Mouse (Mus musculus): ENCODE data around the gene Catsperz. TPM values are rescaled to one million over a fixed set of nuclear protein-coding genes. Genes with fewer than 3 reads are reported as not detected.
"Not testable (repeated sequence)": the region's sequence is repeated elsewhere in the genome, so short reads cannot be mapped to it uniquely, and the experiment has no call there.

Gene Catsperz
- polyA plus RNA-seq, 1 experiment from 2014 or later, result 7.9 TPM

DNA sequence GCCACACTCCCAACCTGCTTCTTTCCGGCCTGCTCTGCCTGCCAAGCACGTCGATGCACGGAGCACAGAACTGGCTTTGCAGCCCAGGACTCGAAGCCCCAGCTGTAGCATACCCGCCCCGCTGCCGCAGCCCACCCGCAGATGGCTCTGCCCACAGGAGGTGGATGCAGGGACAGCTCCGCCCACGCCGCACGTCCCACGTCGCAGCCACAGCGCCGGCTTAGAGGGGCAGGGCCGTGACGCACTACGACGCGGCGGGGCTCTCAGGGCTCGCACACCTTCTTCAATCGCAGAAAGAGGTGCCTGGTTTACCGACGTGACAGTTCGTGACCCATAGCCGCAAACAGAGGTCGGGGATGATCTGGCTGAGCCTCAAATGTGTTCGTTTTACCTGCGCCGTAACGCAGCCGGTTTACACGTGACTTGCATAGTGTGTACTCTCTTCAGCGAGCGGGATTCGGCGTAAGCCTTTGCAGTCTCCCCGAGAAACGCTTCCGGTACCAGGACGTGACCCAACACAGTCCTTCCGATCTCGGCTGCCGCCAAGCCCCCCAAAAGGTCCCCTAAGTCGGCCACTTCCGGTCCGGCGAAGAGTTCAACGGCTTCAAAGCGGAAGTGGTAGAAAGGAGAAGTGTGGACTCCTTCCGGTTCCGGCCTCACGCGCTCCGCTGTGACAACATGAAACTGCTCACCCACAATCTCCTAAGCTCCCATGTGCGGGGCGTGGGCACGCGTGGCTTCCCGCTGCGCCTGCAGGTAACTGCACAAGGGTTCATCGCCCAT lies 15.5 kb downstream of the Catsperz start, which contains the start of the genes Trmt112 and Prdx5:
Gene Trmt112 (plus strand): TSS at position 192 of the 783 bp plus-strand sequence.
Gene Prdx5 (minus strand): TSS at position 600 of the 783 bp plus-strand sequence.
- Histone ChIP-seq H3K36me3 (peaks cover 60% of the 10 kb centered on the region), H3K9ac (peak within 1 kb of the TSS; percentile 86), H3K9me3 (no peaks in the 10 kb centered on the region), H3K4me1 (replicated peaks) (peaks cover 37% of the 10 kb centered on the region), H3K27me3 (no peaks in the 10 kb centered on the region), H3K4me3 (peak within 1 kb of the TSS; percentile 68), H3K4me2 (peak within 1 kb of the TSS; percentile 90), H3K27ac (replicated peaks) (peak within 1 kb of the TSS; percentile 98)
- ATAC-seq (ENCODE audit: low read depth), result peak; percentile 94
- WGBS, result under 1% methylated on average over 65 of the region's 65 CpGs

GRCm38 (mm10) chr19:6909021-6909420 lies 16.2 kb downstream of the Catsperz start:
- whole genome bisulfite sequencing, result 13% methylated on average over 11 of the region's 11 CpGs
- H3K4me3 ChIP-seq, result peak overlapping the region; percentile 68
- H3K9ac ChIP-seq, result peak overlapping the region; percentile 86
- peaks cover 37% of the 10 kb centered on the region for H3K4me1 ChIP-seq (replicated peaks)
- peak overlapping the region; percentile 90 for H3K4me2 ChIP-seq
- no peaks in the 10 kb centered on the region for H3K9me3 ChIP-seq
- peaks cover 64% of the 10 kb centered on the region for H3K36me3 ChIP-seq
- no peak for ATAC-seq (ENCODE audit: low read depth)
- no peaks in the 10 kb centered on the region for H3K27me3 ChIP-seq
- H3K27ac ChIP-seq (replicated peaks), result peak overlapping the region; percentile 98

DNA sequence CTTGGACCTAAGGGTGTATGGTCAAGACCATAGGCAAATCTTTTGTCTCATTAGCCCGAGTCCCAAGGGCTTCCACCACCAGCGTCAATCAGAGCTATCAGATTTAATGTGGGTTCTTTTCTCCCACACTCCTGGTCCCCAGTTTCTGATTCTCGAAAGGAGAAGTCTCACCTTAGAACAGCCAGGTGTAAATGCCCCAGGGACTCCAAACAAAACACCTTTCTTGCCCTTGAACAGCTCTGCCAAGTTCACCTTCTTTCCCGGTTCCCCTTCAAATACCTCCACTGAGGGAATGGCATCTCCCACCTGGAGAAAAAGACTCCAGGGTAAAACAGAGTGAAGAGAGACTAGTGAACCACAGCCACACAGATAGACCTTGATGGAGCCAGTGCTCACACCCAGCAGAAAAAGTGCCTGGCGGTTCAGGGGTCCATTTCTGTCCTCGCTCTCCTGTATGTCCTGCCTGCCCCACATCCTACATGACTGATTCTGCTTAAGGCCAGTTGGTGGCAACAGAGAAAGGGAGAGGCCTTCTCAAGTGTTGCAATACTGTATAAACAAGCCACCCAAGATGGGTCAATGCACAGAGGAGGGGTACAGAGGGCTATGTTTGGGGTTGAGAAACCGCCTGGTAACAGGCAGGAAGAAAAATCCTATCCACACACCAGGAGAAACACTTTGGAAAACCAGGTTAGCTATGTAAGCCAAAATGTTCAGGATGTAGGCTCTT lies 17.2 kb downstream of the Catsperz start:
- Histone ChIP-seq H3K4me1 (replicated peaks) (peaks cover 37% of the 10 kb centered on the region), H3K9me3 (no peaks in the 10 kb centered on the region), H3K9ac (peak overlapping the region; percentile 86), H3K27me3 (no peaks in the 10 kb centered on the region), H3K36me3 (peaks cover 56% of the 10 kb centered on the region), H3K27ac (replicated peaks) (no peak overlapping the region), H3K4me2 (peak overlapping the region; percentile 90), H3K4me3 (peak overlapping the region; percentile 68)
- ATAC-seq (ENCODE audit: low read depth), result no peak
- WGBS, result 90% methylated on average over 7 of the region's 7 CpGs

DNA sequence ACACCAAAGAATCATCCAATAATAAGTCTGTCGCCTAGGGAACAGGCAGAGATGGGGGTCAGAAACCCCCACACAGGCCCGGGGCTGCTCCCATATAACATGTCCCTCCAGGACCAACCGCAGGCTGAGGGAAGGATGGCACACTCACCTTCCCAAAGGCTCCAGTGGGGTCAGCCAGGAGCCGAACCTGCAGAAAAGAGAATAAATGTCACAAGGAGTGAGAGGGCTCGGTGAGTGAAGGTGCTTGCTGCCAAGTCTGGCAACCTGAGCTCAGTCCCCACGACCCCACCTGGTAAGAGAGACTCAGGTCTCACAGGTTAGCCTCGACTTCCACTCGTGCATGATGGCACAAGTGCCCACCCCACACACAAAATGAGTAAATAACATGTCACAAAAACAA lies 18.1 kb downstream of the Catsperz start:
- H3K36me3 ChIP-seq, result peaks cover 47% of the 10 kb centered on the region
- H3K27ac ChIP-seq (replicated peaks), result no peak overlapping the region
- no peak overlapping the region for H3K4me3 ChIP-seq
- 95% methylated on average over 8 of the region's 8 CpGs for WGBS
- no peaks in the 10 kb centered on the region for H3K9me3 ChIP-seq
- no peak for ATAC-seq (ENCODE audit: low read depth)
- H3K4me2 ChIP-seq, result no peak overlapping the region
- H3K27me3 ChIP-seq, result no peaks in the 10 kb centered on the region
- peaks cover 36% of the 10 kb centered on the region for H3K4me1 ChIP-seq (replicated peaks)
- H3K9ac ChIP-seq, result no peak overlapping the region

DNA sequence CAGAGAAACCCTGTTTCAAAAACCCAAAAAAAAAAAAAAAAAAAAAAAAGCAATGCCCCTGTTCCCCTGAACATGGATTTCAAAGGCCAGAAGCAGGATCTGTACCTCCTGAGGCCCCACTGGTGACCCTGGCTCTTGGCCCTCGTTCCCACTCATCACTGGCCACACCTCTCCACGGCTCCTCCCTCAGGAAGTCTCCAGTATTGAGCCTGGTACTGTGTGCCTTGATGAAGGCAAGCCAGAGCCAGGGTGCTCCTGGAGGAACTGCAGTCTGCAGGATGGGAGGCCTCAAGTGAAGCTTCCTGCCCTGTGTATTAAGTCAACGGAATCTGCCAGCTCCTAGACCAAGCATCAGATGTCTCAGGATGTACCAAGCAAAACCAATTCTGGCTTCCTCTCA lies 19.0 kb downstream of the Catsperz start:
- Histone ChIP-seq H3K9me3 (no peaks in the 10 kb centered on the region), H3K4me3 (no peak overlapping the region), H3K27ac (replicated peaks) (no peak overlapping the region), H3K36me3 (peaks cover 38% of the 10 kb centered on the region), H3K4me1 (replicated peaks) (peaks cover 27% of the 10 kb centered on the region), H3K9ac (no peak overlapping the region), H3K4me2 (no peak overlapping the region), H3K27me3 (no peaks in the 10 kb centered on the region)
- WGBS, result 85% methylated on average over 3 of the region's 3 CpGs
- no peak for ATAC-seq (ENCODE audit: low read depth)

DNA sequence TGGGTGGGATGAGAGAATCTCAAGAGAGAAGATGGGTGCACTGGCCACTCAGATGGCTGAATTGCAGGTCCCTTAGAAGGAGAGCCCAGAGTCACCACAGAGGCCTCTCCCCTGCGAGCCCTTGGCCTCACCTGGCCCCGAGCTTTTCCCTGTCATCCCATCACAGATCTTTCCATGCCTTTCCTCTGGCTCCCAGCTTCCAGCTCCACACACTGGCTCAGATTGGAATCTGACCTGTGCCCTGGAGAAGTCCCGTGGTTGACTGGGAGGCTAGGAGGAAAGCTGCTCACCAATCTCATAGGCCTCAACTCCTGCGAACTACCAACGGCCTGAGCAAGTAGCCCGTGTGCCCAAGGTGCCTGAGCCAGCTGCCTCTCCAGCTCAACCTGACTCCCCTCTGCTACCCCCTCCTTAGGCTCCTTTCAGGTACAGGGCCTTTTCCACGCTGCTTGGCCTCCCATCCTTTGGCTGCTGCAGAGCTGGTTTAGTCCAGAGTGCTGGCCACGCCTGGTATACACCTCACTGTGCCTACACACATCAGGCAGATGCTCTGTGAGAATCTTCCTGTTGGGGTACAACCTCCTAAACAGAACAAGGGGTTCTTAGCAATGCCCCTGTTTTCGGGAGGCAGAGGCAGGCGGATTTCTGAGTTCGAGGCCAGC lies 19.6 kb downstream of the Catsperz start:
- H3K4me1 ChIP-seq (replicated peaks), result peaks cover 23% of the 10 kb centered on the region
- no peak overlapping the region for H3K4me3 ChIP-seq
- 91% methylated on average over 11 of the region's 11 CpGs for WGBS
- no peaks in the 10 kb centered on the region for H3K27me3 ChIP-seq
- peak overlapping the region; percentile 8; the same call in 1 of the 2 replicates for H3K9ac ChIP-seq
- no peak overlapping the region for H3K27ac ChIP-seq (replicated peaks)
- ATAC-seq (ENCODE audit: low read depth), result no peak
- no peak overlapping the region for H3K4me2 ChIP-seq
- no peaks in the 10 kb centered on the region for H3K9me3 ChIP-seq
- H3K36me3 ChIP-seq, result peaks cover 35% of the 10 kb centered on the region

DNA sequence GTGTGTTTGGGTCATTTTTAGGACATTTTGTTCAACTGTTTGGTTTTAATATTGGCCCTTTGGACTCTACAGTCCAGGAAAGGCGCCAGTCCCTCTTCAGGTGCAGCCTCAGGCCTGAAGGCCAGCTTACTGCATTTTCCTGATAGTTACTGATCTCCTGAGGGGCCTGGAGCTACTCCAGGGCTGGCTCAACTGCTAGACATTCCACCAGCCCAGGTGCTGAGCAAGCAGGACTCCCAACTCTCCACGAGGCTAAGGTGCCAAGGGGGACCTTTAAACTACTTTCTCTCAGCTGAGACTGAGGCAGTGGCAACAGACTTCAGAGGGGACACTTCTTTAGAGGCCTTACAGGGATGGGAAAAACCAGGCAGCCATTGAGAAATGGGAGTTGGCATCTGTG lies 20.3 kb downstream of the Catsperz start:
- no peaks in the 10 kb centered on the region for H3K9me3 ChIP-seq
- ATAC-seq (ENCODE audit: low read depth), result no peak
- no peak overlapping the region for H3K4me2 ChIP-seq
- peaks cover 35% of the 10 kb centered on the region for H3K36me3 ChIP-seq
- H3K27ac ChIP-seq (replicated peaks), result no peak overlapping the region
- H3K4me3 ChIP-seq, result no peak overlapping the region
- no peak overlapping the region for H3K9ac ChIP-seq
- H3K27me3 ChIP-seq, result no peaks in the 10 kb centered on the region
- H3K4me1 ChIP-seq (replicated peaks), result peaks cover 23% of the 10 kb centered on the region
- WGBS, result 87% methylated on average over 2 of the region's 2 CpGs

DNA sequence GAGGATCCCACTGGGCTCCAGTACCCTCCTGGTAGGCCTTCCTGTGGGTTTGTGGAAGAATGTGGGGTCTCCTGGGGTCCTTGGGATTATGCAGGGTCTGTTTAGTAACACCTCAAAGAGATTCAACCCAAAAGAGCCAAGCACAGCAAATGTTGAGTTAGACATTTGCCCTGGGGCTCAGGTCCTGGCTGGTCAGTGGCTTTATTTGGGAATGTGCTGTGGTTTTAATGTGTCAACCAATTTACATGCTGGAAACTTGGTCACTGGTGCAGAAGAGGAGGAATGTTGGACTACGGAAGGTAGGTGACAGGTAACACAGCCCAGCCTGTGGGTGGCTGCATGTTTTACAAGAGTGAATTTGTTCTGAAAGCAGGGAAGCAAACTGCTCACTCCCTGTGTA lies 22.1 kb downstream of the Catsperz start:
- WGBS, result 86% methylated on average over 1 of the region's 1 CpGs
- no peak for ATAC-seq (ENCODE audit: low read depth)

DNA sequence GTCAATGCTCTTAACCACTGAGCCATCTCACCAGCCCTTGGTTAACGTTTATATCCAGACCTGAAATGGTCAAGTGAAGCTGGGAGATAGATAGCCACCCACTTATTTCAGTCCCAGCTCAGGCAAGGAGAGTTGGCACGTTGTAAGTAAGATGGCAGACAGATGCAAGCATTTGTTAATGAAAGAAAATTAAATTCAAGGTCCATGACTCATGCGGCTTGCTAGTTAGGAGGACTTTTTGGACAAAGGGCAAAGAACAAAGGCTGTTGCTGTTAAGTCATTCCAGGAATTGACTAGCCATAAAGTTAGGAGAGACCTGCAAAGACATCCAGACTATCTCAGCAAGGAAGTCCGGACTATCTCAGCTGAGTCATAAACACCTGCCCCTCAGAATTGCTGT lies 25.5 kb downstream of the Catsperz start:
- 81% methylated on average over 4 of the region's 4 CpGs for WGBS
- no peak for ATAC-seq (ENCODE audit: low read depth)
- no peak overlapping the region for H3K4me3 ChIP-seq
- H3K4me1 ChIP-seq (replicated peaks), result no peaks in the 10 kb centered on the region
- H3K27me3 ChIP-seq, result no peaks in the 10 kb centered on the region
- H3K4me2 ChIP-seq, result no peak overlapping the region
- peaks cover 9% of the 10 kb centered on the region for H3K36me3 ChIP-seq
- peaks cover 9% of the 10 kb centered on the region for H3K9me3 ChIP-seq
- H3K27ac ChIP-seq (replicated peaks), result no peak overlapping the region
- H3K9ac ChIP-seq, result no peak overlapping the region

More for the DNA sequence above, 22.1 kb downstream of the Catsperz start:
- no peaks in the 10 kb centered on the region for H3K27me3 ChIP-seq
- no peak overlapping the region for H3K4me2 ChIP-seq
- H3K9me3 ChIP-seq, result no peaks in the 10 kb centered on the region
- no peak overlapping the region for H3K27ac ChIP-seq (replicated peaks)
- peaks cover 11% of the 10 kb centered on the region for H3K4me1 ChIP-seq (replicated peaks)
- H3K4me3 ChIP-seq, result no peak overlapping the region
- H3K9ac ChIP-seq, result no peak overlapping the region
- H3K36me3 ChIP-seq, result peaks cover 35% of the 10 kb centered on the region

DNA sequence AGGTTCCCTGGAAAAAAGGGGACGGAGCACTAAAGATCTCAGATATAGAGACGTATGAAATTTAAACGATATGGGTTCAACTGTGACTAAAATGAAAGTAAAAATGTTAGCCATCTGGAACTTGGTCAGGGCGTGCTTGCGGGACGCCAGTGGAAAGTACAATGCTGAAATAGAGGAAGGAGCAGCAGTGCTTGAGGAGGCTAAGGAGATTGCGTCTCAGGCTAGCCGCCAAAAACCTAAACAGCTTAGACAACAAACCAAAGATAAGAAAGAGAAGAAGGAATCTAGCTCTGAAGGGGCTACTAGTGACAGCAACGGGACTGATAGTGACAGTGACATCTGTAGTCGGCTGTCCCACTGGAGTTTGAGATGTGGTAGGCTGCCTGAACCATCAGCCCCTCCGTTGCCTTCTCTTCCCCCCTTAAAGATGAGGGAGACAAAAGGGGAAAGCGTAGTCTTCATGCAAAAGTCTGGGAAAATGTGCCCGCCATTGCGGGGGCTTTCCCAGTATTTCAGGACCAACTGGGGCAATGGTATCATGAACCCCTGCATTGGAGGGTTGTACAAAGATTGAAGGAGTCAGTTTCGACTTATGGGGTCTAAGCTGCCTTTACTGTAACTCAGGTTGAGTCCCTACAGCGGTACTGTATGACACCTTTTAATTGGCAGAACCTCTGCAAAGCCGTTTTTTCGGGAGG lies 29.4 kb downstream of the Catsperz start:
- WGBS, result 91% methylated on average over 18 of the region's 18 CpGs
- not testable (repeated sequence) for H3K27ac ChIP-seq (replicated peaks); H3K4me3 ChIP-seq; H3K9ac ChIP-seq; ATAC-seq (ENCODE audit: low read depth); H3K4me2 ChIP-seq; H3K27me3 ChIP-seq; H3K4me1 ChIP-seq (replicated peaks); H3K9me3 ChIP-seq; H3K36me3 ChIP-seq

GRCm38 (mm10) chr19:6893731-6894451 lies 31.3 kb downstream of the Catsperz start:
- Histone ChIP-seq H3K9ac (no peak overlapping the region), H3K4me3 (no peak overlapping the region), H3K9me3 (peaks cover 9% of the 10 kb centered on the region), H3K27ac (replicated peaks) (no peak overlapping the region), H3K4me2 (no peak overlapping the region), H3K4me1 (replicated peaks) (no peaks in the 10 kb centered on the region), H3K36me3 (no peaks in the 10 kb centered on the region), H3K27me3 (no peaks in the 10 kb centered on the region)
- 93% methylated on average over 14 of the region's 14 CpGs for WGBS
- ATAC-seq (ENCODE audit: low read depth), result no peak
